Mouse (Mus musculus) lung, embryonic 14.5 days (tissue): ENCODE measurements around the gene Tmem262. TPM values are rescaled to one million over a fixed set of nuclear protein-coding genes. Genes with fewer than 3 reads are reported as not detected.

Experiments used
- ATAC-seq: fragments of 200-750 bp; cut with Nextera tagmentation; 2 replicates; pipeline ENCODE4 v1.8.0; 2017; ENCODE audit warnings: mild to moderate bottlenecking, moderate TSS enrichment, moderate library complexity; ENCODE audit not compliant: insufficient read depth
- DNase-seq: peaks from one replicate; pipeline ENCODE4 v3.0.0-alpha.2; 2015
- H3K27ac ChIP-seq: fragments of 300-500 bp; sonication (generic); 2 replicates; pipeline ENCODE4 v1.5.1; 2014; ENCODE audit warnings: low read depth, mild to moderate bottlenecking, moderate library complexity
- H3K27me3 ChIP-seq: fragments of 300-500 bp; sonication (generic); 2 replicates; pipeline ENCODE4 v1.6.1; 2014; ENCODE audit warnings: low read length, control low read depth; ENCODE audit not compliant: insufficient read depth
- H3K36me3 ChIP-seq: fragments of 300-500 bp; sonication (generic); 2 replicates; pipeline ENCODE4 v1.6.1; 2014; ENCODE audit warnings: control low read depth; ENCODE audit not compliant: insufficient read depth
- H3K4me1 ChIP-seq: fragments of 300-500 bp; sonication (generic); 2 replicates; pipeline ENCODE4 v1.6.1; 2014; ENCODE audit warnings: antibody characterized with exemption, control low read depth; ENCODE audit not compliant: insufficient read depth
- H3K4me2 ChIP-seq: fragments of 300-500 bp; sonication (generic); 2 replicates; pipeline ENCODE4 v1.6.1; 2014; ENCODE audit warnings: mild to moderate bottlenecking
- H3K4me3 ChIP-seq: fragments of 300-500 bp; sonication (generic); 2 replicates; pipeline ENCODE4 v1.5.1; 2014; ENCODE audit warnings: low read depth, low read length
- H3K9ac ChIP-seq: fragments of 300-500 bp; sonication (generic); 2 replicates; pipeline ENCODE4 v1.6.1; 2014
- H3K9me3 ChIP-seq: fragments of 300-500 bp; sonication (generic); 2 replicates; pipeline ENCODE4 v1.6.1; 2016; ENCODE audit warnings: low read depth, low read length, control low read depth
- CTCF ChIP-seq: IDR thresholded peaks from 2 replicates; pipeline ENCODE4 v1.5.1; 2016; ENCODE audit warnings: antibody characterized with exemption, low read depth
- WGBS: fragments of 180-500 bp; shearing (Covaris S2); extraction: QIAGEN DNeasy Blood & Tissue Kit; methylation state at CpG from one replicate; pipeline ENCODE4 v1.1.7; 2014; 5-methylcytosine and 5-hydroxymethylcytosine counted together
- polyA plus RNA-seq: library from polyadenylated mRNA; unstranded; fragments of >200 nt; fragmentation: Nextera tagmentation; extraction: Ambion mirVana; gene quantifications from 2 replicates; pipeline ENCODE4 v1.2.1, GENCODE M21; 2014

The Tmem262 gene
- polyA plus RNA-seq, 1 experiment from 2014 or later, result not detected

- Histone ChIP-seq H3K4me1 (peaks cover 5% of the 10 kb centered on the region; the same call in 1 of the 2 replicates), H3K27me3 (no peaks in the 10 kb centered on the region), H3K27ac (no peak overlapping the region), H3K4me2 (no peak overlapping the region), H3K36me3 (peaks cover 81% of the 10 kb centered on the region), H3K9ac (no peak overlapping the region), H3K9me3 (no peaks in the 10 kb centered on the region), H3K4me3 (no peak overlapping the region)
- DNase-seq (no peak), ATAC-seq (no peak)
- WGBS, result 73% methylated on average over 7 of the region's 7 CpGs
- TF ChIP-seq CTCF, result no peak
Measured at GRCm38 (mm10) chr19:6052516-6052915, 27.3 kb upstream of the Tmem262 start.

DNA sequence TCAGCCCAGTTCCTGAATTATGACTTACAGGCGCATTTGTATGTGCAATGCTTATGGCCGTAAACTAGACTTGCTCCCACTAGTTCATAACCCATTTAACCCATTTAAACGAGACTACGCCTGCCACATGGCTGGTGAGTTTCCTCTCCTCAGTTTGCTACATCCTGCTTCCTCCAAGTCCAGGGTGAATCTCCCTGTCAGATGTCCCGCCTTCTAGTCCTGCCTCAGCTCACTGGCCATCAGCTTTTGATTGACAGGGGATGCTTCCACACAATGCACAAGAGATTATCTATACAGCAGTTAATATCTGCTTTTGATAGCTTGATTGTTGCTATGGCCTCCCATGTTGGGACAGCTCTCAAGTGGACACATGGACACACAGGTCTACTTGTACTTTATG, 25.5 kb upstream of the Tmem262 start:
- Histone ChIP-seq H3K9ac (no peak overlapping the region), H3K27me3 (no peaks in the 10 kb centered on the region), H3K4me1 (no peaks in the 10 kb centered on the region), H3K9me3 (no peaks in the 10 kb centered on the region), H3K27ac (no peak overlapping the region), H3K4me3 (no peak overlapping the region), H3K36me3 (peaks cover 74% of the 10 kb centered on the region), H3K4me2 (no peak overlapping the region)
- DNase-seq, result no peak
- TF ChIP-seq CTCF, result no peak
- ATAC-seq, result no peak
- WGBS, result 82% methylated on average over 5 of the region's 5 CpGs

- Histone ChIP-seq H3K4me1 (no peaks in the 10 kb centered on the region), H3K27me3 (no peaks in the 10 kb centered on the region), H3K9me3 (no peaks in the 10 kb centered on the region), H3K4me3 (peak overlapping the region; percentile 86), H3K4me2 (peak overlapping the region; percentile 74), H3K9ac (peak overlapping the region; percentile 91), H3K27ac (no peak overlapping the region), H3K36me3 (peaks cover 56% of the 10 kb centered on the region)
- DNase-seq, result no peak
- no peak for TF ChIP-seq CTCF
- WGBS, result 54% methylated on average over 4 of the region's 4 CpGs
- ATAC-seq, result no peak
Measured at GRCm38 (mm10) chr19:6056696-6057095, 23.1 kb upstream of the Tmem262 start.

DNA sequence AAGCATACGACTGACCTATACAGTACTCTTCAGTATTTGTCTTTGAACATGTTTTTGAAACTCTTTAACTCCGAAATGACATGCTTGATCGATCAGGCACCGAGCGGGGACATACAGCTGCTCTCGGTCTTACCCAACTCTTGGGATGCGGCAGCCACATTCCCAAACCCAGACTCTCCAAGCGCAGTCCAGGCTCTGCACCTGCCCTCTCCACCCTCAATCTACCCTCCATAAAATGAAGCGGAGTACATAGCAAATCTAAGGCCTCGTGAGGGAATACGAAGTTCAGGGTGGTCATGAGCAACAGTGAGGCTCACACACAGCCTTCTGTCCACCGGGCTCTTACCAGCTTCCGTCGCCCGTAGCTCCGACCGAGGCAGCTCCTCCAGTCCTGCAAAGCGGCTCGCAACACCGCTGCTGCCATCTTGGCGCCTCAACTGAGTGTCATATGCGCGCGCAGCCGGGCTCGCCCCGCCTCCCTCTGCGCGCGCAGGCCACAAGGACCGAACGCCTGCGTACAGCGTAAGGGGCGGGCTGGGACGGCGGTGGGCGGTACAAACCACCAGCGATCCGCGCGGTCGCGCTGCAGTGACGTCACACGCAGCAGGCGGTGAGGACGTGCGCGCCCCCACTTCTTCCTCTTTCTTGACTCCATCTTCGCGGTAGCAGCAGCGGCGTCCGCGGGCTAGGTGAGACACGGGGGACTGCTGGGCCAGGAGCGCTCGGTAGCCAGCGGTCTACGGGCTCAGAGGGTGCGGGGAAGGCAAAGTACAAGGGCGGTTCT, 22.3 kb upstream of the Tmem262 start, which contains the start of the genes Mrpl49 and Fau:
Gene Mrpl49 (minus strand): TSS at position 473 of the 784 bp plus-strand sequence.
Gene Fau (plus strand): TSS at position 532 of the 784 bp plus-strand sequence.
- H3K27ac ChIP-seq, result peak within 1 kb of the TSS; percentile 69
- peaks cover 7% of the 10 kb centered on the region; the same call in 1 of the 2 replicates for H3K4me1 ChIP-seq
- peak within 1 kb of the TSS; percentile 74 for H3K4me2 ChIP-seq
- H3K9ac ChIP-seq, result peak within 1 kb of the TSS; percentile 91
- DNase-seq, result peak; percentile 100
- WGBS, result under 1% methylated on average over 63 of the region's 63 CpGs
- no peaks in the 10 kb centered on the region for H3K27me3 ChIP-seq
- peak; percentile 79 for ATAC-seq
- peaks cover 48% of the 10 kb centered on the region for H3K36me3 ChIP-seq
- peak within 1 kb of the TSS; percentile 86 for H3K4me3 ChIP-seq
- no peak for TF ChIP-seq CTCF
- no peaks in the 10 kb centered on the region for H3K9me3 ChIP-seq

DNA sequence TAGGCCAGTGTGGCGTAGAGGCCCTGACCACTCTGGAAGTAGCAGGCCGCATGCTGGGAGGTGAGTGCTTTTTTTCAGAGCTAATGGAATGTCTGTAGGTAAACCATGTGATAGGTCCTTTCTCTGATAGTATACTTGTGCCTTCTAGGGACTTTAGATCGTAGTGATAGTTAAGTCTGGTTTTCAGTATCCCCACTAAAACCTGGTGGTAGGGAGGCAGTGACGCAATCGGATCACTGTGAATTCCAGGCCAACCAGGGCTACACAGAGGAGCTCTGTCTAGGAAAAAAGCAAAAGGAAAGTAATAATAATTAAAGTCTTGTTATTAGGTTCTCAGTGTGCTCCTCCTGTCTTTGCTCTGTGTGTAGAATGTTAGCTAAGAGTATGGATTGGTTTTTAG, 21.3 kb upstream of the Tmem262 start:
- ATAC-seq (peak; percentile 0; the same call in 1 of the 2 replicates), DNase-seq (no peak)
- TF ChIP-seq CTCF, result no peak
- 0 out of 2 replicates have a peak overlapping the region, but pooled peaks have one; percentile 69 for H3K27ac ChIP-seq
- peaks cover 38% of the 10 kb centered on the region for H3K36me3 ChIP-seq
- peak overlapping the region; percentile 74 for H3K4me2 ChIP-seq
- H3K9me3 ChIP-seq, result no peaks in the 10 kb centered on the region
- 29% methylated on average over 5 of the region's 5 CpGs for WGBS
- H3K4me1 ChIP-seq, result peaks cover 12% of the 10 kb centered on the region; the same call in 1 of the 2 replicates
- H3K9ac ChIP-seq, result peak overlapping the region; percentile 91
- H3K4me3 ChIP-seq, result peak overlapping the region; percentile 86
- H3K27me3 ChIP-seq, result no peaks in the 10 kb centered on the region

DNA sequence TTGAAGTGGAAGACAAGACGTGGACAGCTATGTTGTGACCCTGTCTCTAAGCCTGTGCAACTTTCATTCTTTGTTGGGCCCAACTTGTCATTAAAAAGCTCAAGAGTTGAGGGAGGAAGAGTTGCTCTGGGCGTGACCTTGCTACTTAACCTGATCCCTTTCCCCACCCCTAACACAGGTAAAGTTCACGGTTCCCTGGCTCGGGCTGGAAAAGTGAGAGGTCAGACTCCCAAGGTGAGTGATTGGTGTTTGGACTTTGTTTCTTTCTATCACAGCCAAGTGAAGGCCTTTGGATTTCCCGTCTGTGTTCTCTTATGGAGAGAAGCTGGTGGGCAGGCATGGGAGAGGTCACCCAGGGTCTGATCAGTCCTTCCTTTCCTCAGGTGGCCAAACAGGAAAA, 20.9 kb upstream of the Tmem262 start:
- H3K27ac ChIP-seq, result no peak overlapping the region
- DNase-seq, result no peak

GRCm38 (mm10) chr19:6061021-6061533, 18.8 kb upstream of the Tmem262 start, which contains the start of gene Znhit2:
Znhit2 (plus strand) TSS chr19:6061192.
- Histone ChIP-seq H3K9me3 (no peaks in the 10 kb centered on the region), H3K9ac (peak within 1 kb of the TSS; percentile 92), H3K4me1 (peaks cover 12% of the 10 kb centered on the region; the same call in 1 of the 2 replicates), H3K27ac (peak within 1 kb of the TSS; percentile 95), H3K4me3 (peak within 1 kb of the TSS; percentile 90), H3K27me3 (no peaks in the 10 kb centered on the region), H3K4me2 (peak within 1 kb of the TSS; percentile 100), H3K36me3 (peaks cover 14% of the 10 kb centered on the region)
- ATAC-seq (peak; percentile 75), DNase-seq (peak; percentile 98)
- WGBS, result under 1% methylated on average over 58 of the region's 58 CpGs
- TF ChIP-seq CTCF, result no peak

More for the DNA sequence above, 20.9 kb upstream of the Tmem262 start:
- Histone ChIP-seq H3K4me1 (peaks cover 12% of the 10 kb centered on the region; the same call in 1 of the 2 replicates), H3K27me3 (no peaks in the 10 kb centered on the region), H3K9me3 (no peaks in the 10 kb centered on the region), H3K36me3 (peaks cover 33% of the 10 kb centered on the region), H3K4me2 (peak overlapping the region; percentile 74), H3K9ac (peak overlapping the region; percentile 91), H3K4me3 (peak overlapping the region; percentile 86)
- 74% methylated on average over 5 of the region's 5 CpGs for WGBS
- ATAC-seq, result no peak
- TF ChIP-seq CTCF, result no peak
